Mouse (Mus musculus) kidney, adult 2 months (tissue): ENCODE measurements around the gene Rpl26. TPM values are rescaled to one million over a fixed set of nuclear protein-coding genes. Genes with fewer than 3 reads are reported as not detected.

ENCODE experiments used
- DNase-seq: peaks from one replicate; pipeline ENCODE4 v3.0.0; 2021
- H3K27ac ChIP-seq: fragments of 200-500 bp; 2 replicates; pipeline ENCODE4 v1.5.1; 2012; ENCODE audit warnings: low read depth, low read length, control low read depth, inconsistent platforms; ENCODE audit not compliant: insufficient read depth
- H3K27me3 ChIP-seq: fragments of 200-500 bp; replicated peaks from 2 replicates; pipeline ENCODE4 v1.6.1; 2012; ENCODE audit warnings: mild to moderate bottlenecking, moderate library complexity, low read length, inconsistent platforms; ENCODE audit not compliant: control insufficient read depth, insufficient read depth
- H3K36me3 ChIP-seq: fragments of 200-500 bp; 2 replicates; pipeline ENCODE4 v1.6.1; 2012; ENCODE audit warnings: mild to moderate bottlenecking, moderate library complexity, low read length, inconsistent platforms; ENCODE audit not compliant: control insufficient read depth, insufficient read depth
- H3K4me1 ChIP-seq: fragments of 200-500 bp; 2 replicates; pipeline ENCODE4 v1.6.1; 2011; ENCODE audit warnings: low read length; ENCODE audit not compliant: control insufficient read depth, insufficient read depth
- H3K4me3 ChIP-seq: fragments of 200-500 bp; 2 replicates; pipeline ENCODE4 v1.5.1; 2011; ENCODE audit warnings: mild to moderate bottlenecking, low read depth, low read length, control low read depth; ENCODE audit not compliant: insufficient read depth
- CTCF ChIP-seq: fragments of 200-500 bp; conservative IDR thresholded peaks from 2 replicates; pipeline ENCODE4 v1.5.1; 2011; ENCODE audit warnings: low read depth, mild to moderate bottlenecking, control low read depth, low read length, moderate library complexity, mixed read lengths; ENCODE audit not compliant: insufficient read depth, insufficient read length
- POLR2A ChIP-seq: fragments of 200-500 bp; IDR thresholded peaks from one replicate; pipeline ENCODE4 v1.6.1; 2011; ENCODE audit warnings: low read depth, low read length, control low read depth
- WGBS: fragments of 180-500 bp; shearing (Covaris S2); methylation state at CpG from one replicate; pipeline ENCODE4 v1.1.7; 2018; 5-methylcytosine and 5-hydroxymethylcytosine counted together
- polyA plus RNA-seq: library from polyadenylated mRNA; depleted of rRNA; stranded (reverse); fragments of >200 nt; gene quantifications from 2 replicates; pipeline ENCODE4 v1.2.3, GENCODE M21; 2012

Rpl26 gene
- polyA plus RNA-seq, 1 experiment: 1,128 TPM

- Histone ChIP-seq H3K36me3 (peaks cover 11% of the 10 kb centered on the region), H3K4me3 (no peak overlapping the region), H3K27ac (no peak overlapping the region), H3K4me1 (no peaks in the 10 kb centered on the region), H3K27me3 (no peaks in the 10 kb centered on the region)
- TF ChIP-seq CTCF: no peak
- no peak for TF ChIP-seq POLR2A
- 84% methylated on average over 3 of the region's 3 CpGs for WGBS
- DNase-seq: no peak
Observed at GRCm38 (mm10) chr11:68905138-68905531, 3.8 kb downstream of the Rpl26 start.

- Histone ChIP-seq H3K36me3 (peaks cover 11% of the 10 kb centered on the region), H3K27me3 (no peaks in the 10 kb centered on the region), H3K27ac (no peak overlapping the region), H3K4me3 (no peak overlapping the region), H3K4me1 (no peaks in the 10 kb centered on the region)
- no peak for DNase-seq
- TF ChIP-seq CTCF (no peak), POLR2A (no peak)
- 85% methylated on average over 9 of the region's 9 CpGs for WGBS
Observed at GRCm38 (mm10) chr11:68905665-68906460, 4.5 kb downstream of the Rpl26 start.

GRCm38 (mm10) chr11:68906461-68906790 lies 5.0 kb downstream of the Rpl26 start:
- TF ChIP-seq POLR2A: no peak
- TF ChIP-seq CTCF: no peak
- Histone ChIP-seq H3K4me1 (peaks cover 4% of the 10 kb centered on the region; the same call in 1 of the 2 replicates), H3K27ac (no peak overlapping the region), H3K36me3 (peaks cover 11% of the 10 kb centered on the region), H3K4me3 (no peak overlapping the region), H3K27me3 (no peaks in the 10 kb centered on the region)
- 45% methylated on average over 4 of the region's 4 CpGs for WGBS
- peak; percentile 65 for DNase-seq

GRCm38 (mm10) chr11:68907251-68907650 lies 5.9 kb downstream of the Rpl26 start:
- H3K27ac ChIP-seq: no peak overlapping the region; the same call in 1 of the 2 replicates
- H3K27me3 ChIP-seq: no peaks in the 10 kb centered on the region
- H3K4me1 ChIP-seq: peaks cover 4% of the 10 kb centered on the region
- 66% methylated on average over 3 of the region's 3 CpGs for WGBS
- peaks cover 11% of the 10 kb centered on the region for H3K36me3 ChIP-seq
- no peak overlapping the region for H3K4me3 ChIP-seq
- DNase-seq: no peak
- no peak for TF ChIP-seq POLR2A
- TF ChIP-seq CTCF: no peak

GRCm38 (mm10) chr11:68908846-68909503 lies 7.6 kb downstream of the Rpl26 start:
- peak; percentile 57 for DNase-seq

GRCm38 (mm10) chr11:68911531-68912177 lies 10.3 kb downstream of the Rpl26 start:
- Histone ChIP-seq H3K27me3 (no peaks in the 10 kb centered on the region), H3K4me1 (peaks cover 4% of the 10 kb centered on the region), H3K4me3 (no peak overlapping the region), H3K27ac (peak overlapping the region; percentile 88), H3K36me3 (no peaks in the 10 kb centered on the region)
- DNase-seq: peak; percentile 65
- TF ChIP-seq POLR2A: no peak
- no peak for TF ChIP-seq CTCF
- 30% methylated on average over 14 of the region's 14 CpGs for WGBS

More at GRCm38 (mm10) chr11:68908846-68909503, 7.6 kb downstream of the Rpl26 start:
- TF ChIP-seq CTCF (no peak), POLR2A (no peak)
- WGBS: 41% methylated on average over 7 of the region's 7 CpGs
- Histone ChIP-seq H3K27me3 (no peaks in the 10 kb centered on the region), H3K4me1 (peaks cover 4% of the 10 kb centered on the region), H3K36me3 (peaks cover 5% of the 10 kb centered on the region), H3K4me3 (no peak overlapping the region), H3K27ac (peak overlapping the region; percentile 25)

- WGBS: 91% methylated on average over 4 of the region's 4 CpGs
- TF ChIP-seq POLR2A (no peak), CTCF (no peak)
- H3K27ac ChIP-seq: no peak overlapping the region
- DNase-seq: no peak
- no peaks in the 10 kb centered on the region for H3K36me3 ChIP-seq
- peaks cover 4% of the 10 kb centered on the region for H3K4me1 ChIP-seq
- no peak overlapping the region for H3K4me3 ChIP-seq
- H3K27me3 ChIP-seq: no peaks in the 10 kb centered on the region
Observed at GRCm38 (mm10) chr11:68914566-68914965, 13.2 kb downstream of the Rpl26 start.
